Mouse (Mus musculus) heart, adult 2 months (tissue): ENCODE results near the gene Fam160a2. TPM values are rescaled to one million over a fixed set of nuclear protein-coding genes. Genes with fewer than 3 reads are reported as not detected.

Experiments used
- DNase-seq, 2 experiments: peaks; one replicate each; pipeline ENCODE4 v3.0.0; 2021
- H3K27ac ChIP-seq: fragments of 200-600 bp; 2 replicates; pipeline ENCODE4 v1.8.1; 2022
- H3K27me3 ChIP-seq: fragments of 200-500 bp; 2 replicates; pipeline ENCODE4 v1.6.1; 2012; ENCODE audit warnings: mild to moderate bottlenecking, low read length, inconsistent platforms, mixed read lengths; ENCODE audit not compliant: control insufficient read depth, insufficient read depth
- H3K36me3 ChIP-seq: fragments of 200-500 bp; 2 replicates; pipeline ENCODE4 v1.6.1; 2012; ENCODE audit warnings: low read length, inconsistent platforms; ENCODE audit not compliant: control insufficient read depth, insufficient read depth
- H3K4me1 ChIP-seq: fragments of 200-500 bp; 2 replicates; pipeline ENCODE4 v1.6.1; 2011; ENCODE audit warnings: low read length; ENCODE audit not compliant: control insufficient read depth, insufficient read depth
- H3K4me3 ChIP-seq: fragments of 200-600 bp; 2 replicates; pipeline ENCODE4 v1.8.1; 2022
- H3K79me2 ChIP-seq: fragments of 200-500 bp; replicated peaks from 2 replicates; pipeline ENCODE4 v1.6.1; 2012; ENCODE audit warnings: mild to moderate bottlenecking, inconsistent platforms, low read length, moderate library complexity, mixed read lengths; ENCODE audit not compliant: control insufficient read depth, insufficient read depth
- H3K9ac ChIP-seq: fragments of 200-500 bp; 2 replicates; pipeline ENCODE4 v1.6.1; 2012; ENCODE audit warnings: low read depth, mild to moderate bottlenecking, control low read depth, inconsistent platforms, low read length, mixed read lengths
- CTCF ChIP-seq: fragments of 200-600 bp; IDR thresholded peaks from 2 replicates; pipeline ENCODE4 v1.8.1; 2022; ENCODE audit warnings: antibody characterized with exemption, mild to moderate bottlenecking, moderate library complexity
- EP300 ChIP-seq: fragments of 200-500 bp; IDR thresholded peaks from 2 replicates; pipeline ENCODE4 v1.6.1; 2011; ENCODE audit warnings: low read depth, low read length, control low read depth; ENCODE audit not compliant: insufficient read depth
- POLR2A ChIP-seq: fragments of 200-500 bp; IDR thresholded peaks from 2 replicates; pipeline ENCODE4 v1.6.1; 2011; ENCODE audit warnings: mild to moderate bottlenecking, low read depth, low read length, control low read depth; ENCODE audit not compliant: insufficient read depth
- WGBS: fragments of 180-500 bp; shearing (Covaris S2); methylation state at CpG from one replicate; pipeline ENCODE4 v1.1.7; 2018; 5-methylcytosine and 5-hydroxymethylcytosine counted together
- intact Hi-C: fragments of 180-260 bp; cut with DNase I; formaldehyde crosslinking; loops from one replicate; pipeline ENCODE4 v1.15.1; 2025
- polyA plus RNA-seq: library from polyadenylated mRNA; depleted of rRNA; stranded (reverse); fragments of >200 nt; gene quantifications from 2 replicates; pipeline ENCODE4 v1.2.3, GENCODE M21; 2012; rRNA removed
- total RNA-seq, 2 experiments: library from RNA; stranded (reverse); gene quantifications; 2 replicates each; pipeline ENCODE4 v1.2.3; 2021

Fam160a2 gene
- total and polyA plus RNA-seq, 3 experiments: 16.0 to 25.4 (median 16.3) TPM

DNA sequence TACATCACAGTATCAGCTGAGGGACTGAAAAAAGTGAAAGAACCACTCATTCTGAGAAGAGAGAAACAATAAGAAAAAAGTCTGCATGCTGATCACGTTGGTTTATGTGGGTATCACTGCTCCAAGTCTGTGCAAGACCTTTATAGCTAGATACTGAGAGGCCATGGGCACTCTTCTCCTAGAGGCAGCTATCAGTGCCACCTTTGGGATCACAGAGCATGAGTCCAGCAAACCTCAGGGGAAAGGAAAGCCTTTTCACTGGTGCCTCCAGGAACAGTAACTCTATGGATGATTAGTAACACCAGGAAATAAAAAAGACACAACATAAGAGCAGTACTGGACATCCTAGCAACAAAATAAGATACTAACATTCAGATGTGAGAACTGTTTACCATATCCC lies 57.7 kb downstream of the Fam160a2 start, which contains the start of gene Olfr691:
TSS of gene Olfr691 (minus strand) at position 101 of the 400 bp plus-strand sequence.
- DNase-seq: no peak
- WGBS: 30% methylated on average over 1 of the region's 1 CpGs
- H3K27me3 ChIP-seq: no peaks in the 10 kb centered on the region
- no peak within 1 kb of the TSS for H3K27ac ChIP-seq
- H3K4me3 ChIP-seq: no peak within 1 kb of the TSS
- no peaks in the 10 kb centered on the region for H3K79me2 ChIP-seq
- H3K4me1 ChIP-seq: no peaks in the 10 kb centered on the region
- no peaks in the 10 kb centered on the region for H3K36me3 ChIP-seq
- TF ChIP-seq EP300: no peak
- no peak for TF ChIP-seq CTCF
- TF ChIP-seq POLR2A: no peak
- intact Hi-C loops: no loop called here
- H3K9ac ChIP-seq: no peak within 1 kb of the TSS

DNA sequence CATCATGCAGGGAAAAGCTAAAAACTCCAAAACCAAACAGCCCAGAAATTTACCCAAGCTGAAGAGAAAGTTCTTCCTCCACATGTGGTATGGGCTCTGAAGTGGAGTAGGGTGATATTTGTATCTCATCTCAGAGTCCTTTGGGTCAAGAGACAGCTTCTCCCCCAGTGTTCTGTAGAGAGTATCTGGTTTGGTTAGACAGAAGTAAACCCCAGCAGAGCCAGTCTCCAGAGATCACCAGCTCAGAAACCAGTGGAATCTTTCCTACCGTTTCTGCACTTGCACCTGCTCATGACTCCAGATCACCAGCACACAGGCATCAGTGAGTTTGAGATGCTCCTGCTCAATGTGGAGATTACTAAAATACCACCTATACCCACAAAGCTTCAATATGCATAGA lies 65.8 kb downstream of the Fam160a2 start, which contains the start of gene Olfr690:
TSS of gene Olfr690 (minus strand) at position 101 of the 400 bp plus-strand sequence.
- WGBS: 74% methylated on average over 1 of the region's 1 CpGs

DNA sequence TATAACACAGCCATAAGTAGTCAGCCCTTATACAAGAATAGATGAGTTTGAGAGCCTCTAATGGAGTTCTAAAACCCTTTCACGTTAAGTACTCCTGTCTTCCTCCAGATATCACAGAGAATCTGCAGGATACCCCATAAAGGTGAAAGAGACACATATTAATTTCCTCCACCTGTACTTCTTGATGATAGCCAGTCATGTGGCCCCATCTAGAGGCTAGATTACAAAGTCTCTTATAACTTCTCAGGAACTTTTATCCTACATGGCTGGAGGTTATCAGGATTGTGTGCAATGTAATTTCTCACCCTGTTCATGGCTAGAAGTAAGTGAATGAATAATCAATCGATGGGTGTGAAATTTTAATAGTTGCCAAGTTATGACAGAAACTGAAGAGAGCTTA lies 74.6 kb downstream of the Fam160a2 start:
- H3K27me3 ChIP-seq: no peaks in the 10 kb centered on the region
- no peaks in the 10 kb centered on the region for H3K79me2 ChIP-seq
- 47% methylated on average over 2 of the region's 2 CpGs for WGBS
- TF ChIP-seq CTCF: peak; percentile 60
- no peak for TF ChIP-seq EP300
- intact Hi-C loops: no loop called here
- no peak for DNase-seq
- H3K36me3 ChIP-seq: no peaks in the 10 kb centered on the region
- no peak overlapping the region for H3K27ac ChIP-seq
- H3K4me1 ChIP-seq: no peaks in the 10 kb centered on the region
- H3K9ac ChIP-seq: no peak overlapping the region
- no peak overlapping the region for H3K4me3 ChIP-seq

More for the DNA sequence above, 65.8 kb downstream of the Fam160a2 start, which contains the start of gene Olfr690:
- H3K27ac ChIP-seq: no peak within 1 kb of the TSS
- no peak for DNase-seq
- intact Hi-C loops: loop anchor here (10.0 kb wide), 1 partner anchor 159 kb away; no protein-coding TSS in a partner anchor
- H3K36me3 ChIP-seq: no peaks in the 10 kb centered on the region
- no peaks in the 10 kb centered on the region for H3K4me1 ChIP-seq
- H3K4me3 ChIP-seq: no peak within 1 kb of the TSS
- H3K79me2 ChIP-seq: no peaks in the 10 kb centered on the region
- TF ChIP-seq CTCF: no peak
- no peak for TF ChIP-seq POLR2A
- TF ChIP-seq EP300: no peak
- H3K9ac ChIP-seq: no peak within 1 kb of the TSS
- H3K27me3 ChIP-seq: no peaks in the 10 kb centered on the region

Other genes with a start within 250 kb of the Fam160a2 start
- gene Olfr684, start 236.4 kb downstream of the Fam160a2 start, total RNA-seq: not detected
- not detected in 2 replicates for gene Olfr684, start 236.4 kb downstream of the Fam160a2 start, polyA plus RNA-seq
- not detected for gene Olfr685, start 214.0 kb downstream of the Fam160a2 start, total RNA-seq
- gene Olfr685, start 214.0 kb downstream of the Fam160a2 start, polyA plus RNA-seq: not detected in 2 replicates
- not detected for gene Olfr686, start 192.6 kb downstream of the Fam160a2 start, total RNA-seq
- not detected in 2 replicates for gene Olfr686, start 192.6 kb downstream of the Fam160a2 start, polyA plus RNA-seq
- gene Olfr688, start 112.0 kb downstream of the Fam160a2 start, total RNA-seq: not detected
- not detected in 2 replicates for gene Olfr688, start 112.0 kb downstream of the Fam160a2 start, polyA plus RNA-seq
- not detected for gene Olfr689, start 88.9 kb downstream of the Fam160a2 start, total RNA-seq
- not detected in 2 replicates for gene Olfr689, start 88.9 kb downstream of the Fam160a2 start, polyA plus RNA-seq
- gene Olfr690, start 66.0 kb downstream of the Fam160a2 start, total RNA-seq: not detected
- gene Olfr690, start 66.0 kb downstream of the Fam160a2 start, polyA plus RNA-seq: not detected in 2 replicates
- not detected for gene Olfr691, start 57.8 kb downstream of the Fam160a2 start, total RNA-seq
- 0.15 TPM in 1 of 2 replicates, not detected in the other for gene Olfr691, start 57.8 kb downstream of the Fam160a2 start, polyA plus RNA-seq
- not detected for gene Olfr692, start 31.8 kb downstream of the Fam160a2 start, total RNA-seq
- not detected in 2 replicates for gene Olfr692, start 31.8 kb downstream of the Fam160a2 start, polyA plus RNA-seq
- not detected for gene Gm5901, start 25.0 kb downstream of the Fam160a2 start, total RNA-seq
- 0.12 TPM in 1 of 2 replicates, not detected in the other for gene Gm5901, start 25.0 kb downstream of the Fam160a2 start, polyA plus RNA-seq
- not detected for gene Cnga4, start 4.5 kb upstream of the Fam160a2 start, total RNA-seq
- gene Cnga4, start 4.5 kb upstream of the Fam160a2 start, polyA plus RNA-seq: 0.09 and 0.14 TPM in 2 replicates
- gene Cckbr, start 25.7 kb upstream of the Fam160a2 start, total RNA-seq: not detected
- gene Cckbr, start 25.7 kb upstream of the Fam160a2 start, polyA plus RNA-seq: not detected in 2 replicates
- gene Cavin3, start 82.2 kb upstream of the Fam160a2 start, total RNA-seq: 10 to 100 TPM; 17.5 to 24.0 TPM
- gene Cavin3, start 82.2 kb upstream of the Fam160a2 start, polyA plus RNA-seq: 18.0 and 21.0 TPM in 2 replicates
- gene Smpd1, start 154.3 kb upstream of the Fam160a2 start, total RNA-seq: 100 to 1,000 TPM; 154 to 186 TPM
- gene Smpd1, start 154.3 kb upstream of the Fam160a2 start, polyA plus RNA-seq: 190 and 211 TPM in 2 replicates
- 100 to 1,000 TPM; 123 to 147 TPM for gene Apbb1, start 181.6 kb upstream of the Fam160a2 start, total RNA-seq
- 259 and 333 TPM in 2 replicates for gene Apbb1, start 181.6 kb upstream of the Fam160a2 start, polyA plus RNA-seq
- under 1 TPM in 1 of 2 experiments, not detected in 1; 0.16 TPM for gene Hpx, start 200.1 kb upstream of the Fam160a2 start, total RNA-seq
- 0.33 and 1.9 TPM in 2 replicates for gene Hpx, start 200.1 kb upstream of the Fam160a2 start, polyA plus RNA-seq
- gene Trim3, start 233.5 kb upstream of the Fam160a2 start, total RNA-seq: 10 to 100 TPM; 20.5 to 23.0 TPM
- 39.8 and 41.1 TPM in 2 replicates for gene Trim3, start 233.5 kb upstream of the Fam160a2 start, polyA plus RNA-seq
- 10 to 100 TPM; 70.8 to 78.5 TPM for gene Timm10b, start 240.0 kb upstream of the Fam160a2 start, total RNA-seq
- gene Timm10b, start 240.0 kb upstream of the Fam160a2 start, polyA plus RNA-seq: 83.6 and 92.9 TPM in 2 replicates
- gene Arfip2, start 240.4 kb upstream of the Fam160a2 start, total RNA-seq: 10 to 100 TPM; 13.6 TPM
- 30.4 and 40.1 TPM in 2 replicates for gene Arfip2, start 240.4 kb upstream of the Fam160a2 start, polyA plus RNA-seq
- gene Gm45799, start 240.5 kb upstream of the Fam160a2 start, total RNA-seq: 1 to 10 TPM in 1 of 2 experiments, under 1 TPM in 1; 0.78 to 2.0 TPM
- gene Gm45799, start 240.5 kb upstream of the Fam160a2 start, polyA plus RNA-seq: 66.7 and 188 TPM in 2 replicates